Mouse (Mus musculus) thymus, adult 2 months (tissue): ENCODE results near the gene Lmo7. TPM values are rescaled to one million over a fixed set of nuclear protein-coding genes. Genes with fewer than 3 reads are reported as not detected.

ENCODE experiments used
- DNase-seq: peaks from one replicate; pipeline ENCODE4 v3.0.0; 2021
- H3K27ac ChIP-seq: fragments of 200-500 bp; 2 replicates; pipeline ENCODE4 v1.5.1; 2012; ENCODE audit warnings: low read length, control low read depth; ENCODE audit not compliant: control insufficient read depth, insufficient read depth
- H3K27me3 ChIP-seq: fragments of 200-500 bp; 2 replicates; pipeline ENCODE4 v1.6.1; 2012; ENCODE audit warnings: mild to moderate bottlenecking, low read length, moderate library complexity, mixed read lengths; ENCODE audit not compliant: control insufficient read depth, insufficient read depth
- H3K36me3 ChIP-seq: fragments of 200-500 bp; 2 replicates; pipeline ENCODE4 v1.6.1; 2012; ENCODE audit warnings: mild to moderate bottlenecking, low read length, moderate library complexity; ENCODE audit not compliant: control insufficient read depth, insufficient read depth
- H3K4me1 ChIP-seq: fragments of 200-500 bp; replicated peaks from 2 replicates; pipeline ENCODE4 v1.6.1; 2012; ENCODE audit warnings: low read length; ENCODE audit not compliant: control insufficient read depth, insufficient read depth
- H3K4me3 ChIP-seq: fragments of 200-500 bp; 2 replicates; pipeline ENCODE4 v1.5.1; 2012; ENCODE audit warnings: mild to moderate bottlenecking, low read length, control low read depth, moderate library complexity; ENCODE audit not compliant: control insufficient read depth, insufficient read depth
- CTCF ChIP-seq: fragments of 200-500 bp; IDR thresholded peaks from 2 replicates; pipeline ENCODE4 v1.5.1; 2012; ENCODE audit warnings: mild to moderate bottlenecking, control low read depth, low read length, moderate library complexity, borderline replicate concordance; ENCODE audit not compliant: control insufficient read depth, poor library complexity, insufficient read depth; ENCODE audit errors: extremely low read depth
- POLR2A ChIP-seq: fragments of 200-500 bp; IDR thresholded peaks from 2 replicates; pipeline ENCODE4 v1.6.1; 2012; ENCODE audit warnings: mild to moderate bottlenecking, low read length, control low read depth, moderate library complexity; ENCODE audit not compliant: control insufficient read depth, poor library complexity, insufficient read depth; ENCODE audit errors: extremely low read depth
- WGBS: fragments of 180-500 bp; shearing (Covaris S2); methylation state at CpG from one replicate; pipeline ENCODE4 v1.1.7; 2018; 5-methylcytosine and 5-hydroxymethylcytosine counted together
- polyA plus RNA-seq: library from polyadenylated mRNA; depleted of rRNA; stranded (reverse); fragments of >200 nt; gene quantifications from 2 replicates; pipeline ENCODE4 v1.2.3, GENCODE M21; 2012

Gene Lmo7
- polyA plus RNA-seq, 1 experiment, result 13.2 TPM

DNA sequence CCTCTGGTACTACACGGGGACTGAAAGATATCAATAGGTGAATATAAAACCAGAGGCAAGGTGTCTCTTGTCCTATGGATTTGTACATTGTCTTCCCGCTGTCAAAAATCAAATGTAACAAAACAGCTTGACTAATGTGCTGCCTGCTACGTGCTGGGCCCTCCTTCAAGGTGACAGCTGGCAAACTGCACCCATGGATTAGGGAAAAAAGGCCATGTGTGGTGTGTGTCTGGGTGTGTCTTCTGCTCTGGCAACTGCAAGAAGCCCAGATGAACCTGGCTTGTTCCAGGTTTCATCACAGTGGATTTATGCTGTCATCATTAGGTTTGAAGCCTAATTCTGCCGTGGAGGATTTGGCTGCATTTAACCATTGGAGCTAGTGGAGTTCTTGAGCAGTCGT is 174.0 kb downstream of the Lmo7 start:
- Histone ChIP-seq H3K4me1 (no peaks in the 10 kb centered on the region), H3K4me3 (no peak overlapping the region), H3K36me3 (no peaks in the 10 kb centered on the region), H3K27ac (no peak overlapping the region), H3K27me3 (no peaks in the 10 kb centered on the region)
- 91% methylated on average over 5 of the region's 5 CpGs for WGBS
- TF ChIP-seq POLR2A (no peak), CTCF (no peak)
- no peak for DNase-seq

DNA sequence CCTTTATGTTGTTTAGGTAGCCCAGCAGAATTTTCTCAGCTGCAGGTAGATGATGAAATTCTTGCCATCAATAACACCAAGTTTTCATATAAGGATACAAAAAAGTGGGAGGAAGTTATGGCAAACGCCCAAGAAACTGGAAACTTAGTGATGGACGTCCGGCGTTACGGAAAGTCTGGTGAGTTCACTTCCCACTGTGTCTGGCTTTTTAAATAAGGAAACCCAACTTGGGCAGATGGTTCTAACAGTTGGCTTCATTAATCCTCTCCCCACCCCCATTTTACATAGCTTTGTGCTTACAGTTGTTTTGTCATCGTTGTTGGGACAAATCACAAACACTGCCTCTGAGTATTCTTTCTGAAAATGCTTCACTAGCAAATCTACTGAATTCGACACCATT is 182.2 kb downstream of the Lmo7 start:
- WGBS, result 92% methylated on average over 7 of the region's 7 CpGs
- no peak for TF ChIP-seq CTCF
- TF ChIP-seq POLR2A, result no peak
- no peak overlapping the region for H3K27ac ChIP-seq

DNA sequence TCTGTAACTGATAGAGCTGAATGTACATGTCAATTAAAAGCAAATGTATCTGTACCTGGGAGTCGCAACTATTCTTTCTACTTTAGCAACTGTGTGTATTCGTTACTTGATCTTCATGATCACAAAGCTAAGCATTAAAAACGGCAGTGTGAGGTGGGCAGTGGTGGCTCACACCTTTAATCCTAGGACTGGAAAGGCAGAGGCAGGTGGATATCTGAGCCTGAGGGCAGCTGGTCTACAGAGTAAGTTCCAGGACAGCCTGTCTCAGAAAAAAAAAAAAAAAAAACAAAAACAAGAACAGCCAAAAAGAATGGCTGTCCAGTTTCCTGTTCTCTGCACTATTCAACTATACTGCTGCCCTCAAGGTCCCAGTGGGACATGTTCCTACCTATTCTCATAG is 182.6 kb downstream of the Lmo7 start:
- H3K27me3 ChIP-seq, result no peaks in the 10 kb centered on the region
- no peak overlapping the region for H3K4me3 ChIP-seq
- WGBS, result 92% methylated on average over 3 of the region's 3 CpGs
- no peaks in the 10 kb centered on the region for H3K4me1 ChIP-seq
- no peaks in the 10 kb centered on the region for H3K36me3 ChIP-seq
- TF ChIP-seq POLR2A (no peak), CTCF (no peak)
- no peak for DNase-seq
- H3K27ac ChIP-seq, result no peak overlapping the region

More for the DNA sequence above, 182.2 kb downstream of the Lmo7 start:
- DNase-seq, result no peak
- Histone ChIP-seq H3K4me3 (no peak overlapping the region), H3K27me3 (no peaks in the 10 kb centered on the region), H3K4me1 (no peaks in the 10 kb centered on the region), H3K36me3 (no peaks in the 10 kb centered on the region)

- no peaks in the 10 kb centered on the region for H3K27me3 ChIP-seq
- no peak for TF ChIP-seq CTCF
- no peak for TF ChIP-seq POLR2A
- H3K4me1 ChIP-seq, result no peaks in the 10 kb centered on the region
- no peak overlapping the region for H3K27ac ChIP-seq
- H3K4me3 ChIP-seq, result no peak overlapping the region
- DNase-seq, result no peak
- H3K36me3 ChIP-seq, result no peaks in the 10 kb centered on the region
These were observed 184.6 kb downstream of the Lmo7 start for GRCm38 (mm10) chr14:101914321-101914720.

DNA sequence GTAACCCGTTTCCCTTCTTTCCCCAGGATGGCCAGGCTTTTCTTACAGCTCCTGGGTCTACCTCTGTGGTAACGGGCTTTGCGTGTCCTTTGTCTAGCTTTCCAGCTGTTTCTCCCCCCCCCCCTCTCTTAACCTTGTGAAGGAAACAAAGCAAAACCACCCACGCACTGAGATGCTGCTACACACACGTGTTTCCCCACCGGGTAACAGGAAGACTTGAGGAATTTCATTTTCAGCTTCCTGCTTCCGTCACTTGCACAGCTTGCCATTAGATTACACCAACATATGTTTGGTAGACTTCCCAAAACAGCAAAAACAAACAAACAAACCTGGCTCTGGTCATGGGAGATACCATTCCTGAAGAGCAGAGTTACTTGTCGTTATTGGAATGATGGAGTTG is 186.1 kb downstream of the Lmo7 start:
- TF ChIP-seq POLR2A (no peak), CTCF (no peak)
- Histone ChIP-seq H3K27ac (no peak overlapping the region), H3K4me3 (no peak overlapping the region), H3K27me3 (no peaks in the 10 kb centered on the region), H3K4me1 (no peaks in the 10 kb centered on the region), H3K36me3 (no peaks in the 10 kb centered on the region)
- WGBS, result 58% methylated on average over 8 of the region's 8 CpGs
- no peak for DNase-seq

DNA sequence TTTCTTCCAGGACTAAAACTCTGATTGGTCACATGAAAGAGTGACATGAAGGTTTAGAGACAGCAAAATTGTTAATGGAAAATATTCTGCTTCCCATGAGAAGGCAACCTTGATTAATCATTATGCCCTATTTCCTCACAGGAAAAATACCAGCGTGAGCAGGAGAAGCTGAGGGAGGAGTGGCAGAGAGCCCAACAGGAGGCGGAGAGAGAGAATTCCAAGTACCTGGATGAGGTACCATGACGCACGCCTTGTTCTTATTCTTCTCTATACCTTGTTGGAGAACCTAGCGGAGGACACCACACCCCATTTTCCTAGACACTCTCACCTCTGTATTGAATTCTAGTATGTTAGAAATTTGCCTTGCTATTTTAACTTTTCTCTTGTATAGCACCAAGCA is 188.7 kb downstream of the Lmo7 start:
- no peak for DNase-seq
- Histone ChIP-seq H3K4me1 (no peaks in the 10 kb centered on the region), H3K27me3 (no peaks in the 10 kb centered on the region), H3K36me3 (no peaks in the 10 kb centered on the region), H3K27ac (no peak overlapping the region), H3K4me3 (no peak overlapping the region)
- WGBS, result 98% methylated on average over 5 of the region's 5 CpGs
- no peak for TF ChIP-seq POLR2A
- no peak for TF ChIP-seq CTCF

GRCm38 (mm10) chr14:101927646-101928244 is 198.0 kb downstream of the Lmo7 start:
- WGBS, result 91% methylated on average over 12 of the region's 12 CpGs
- Histone ChIP-seq H3K36me3 (no peaks in the 10 kb centered on the region), H3K27me3 (no peaks in the 10 kb centered on the region), H3K4me1 (no peaks in the 10 kb centered on the region), H3K27ac (no peak overlapping the region), H3K4me3 (no peak overlapping the region)
- TF ChIP-seq CTCF, result no peak
- TF ChIP-seq POLR2A, result no peak
- no peak for DNase-seq
